Mouse (Mus musculus) limb, embryonic 14.5 days (tissue): ENCODE data around the gene Ide. TPM values are rescaled to one million over a fixed set of nuclear protein-coding genes. Genes with fewer than 3 reads are reported as not detected.

Experiments used
- ATAC-seq: fragments of 200-750 bp; cut with Nextera tagmentation; 2 replicates; pipeline ENCODE4 v1.8.0; 2017; ENCODE audit warnings: low read depth, moderate number of reproducible peaks, moderate TSS enrichment; ENCODE audit not compliant: low FRiP score
- DNase-seq: peaks from one replicate; pipeline ENCODE4 v3.0.0-alpha.2; 2015; ENCODE audit warnings: low spot score
- H3K27ac ChIP-seq: fragments of 300-500 bp; sonication (generic); replicated peaks from 2 replicates; pipeline ENCODE4 v1.5.1; 2014; ENCODE audit warnings: low read depth, mild to moderate bottlenecking, low read length, moderate library complexity, mixed read lengths
- H3K27me3 ChIP-seq: fragments of 300-500 bp; sonication (generic); 2 replicates; pipeline ENCODE4 v1.6.1; 2014; ENCODE audit warnings: low read length, mixed read lengths; ENCODE audit not compliant: control insufficient read depth, insufficient read depth
- H3K36me3 ChIP-seq: fragments of 300-500 bp; sonication (generic); 2 replicates; pipeline ENCODE4 v1.6.1; 2014; ENCODE audit warnings: mild to moderate bottlenecking, low read length, moderate library complexity, mixed read lengths; ENCODE audit not compliant: control insufficient read depth, insufficient read depth
- H3K4me1 ChIP-seq: fragments of 300-500 bp; sonication (generic); 2 replicates; pipeline ENCODE4 v1.6.1; 2014; ENCODE audit warnings: antibody characterized with exemption, low read length, mixed read lengths; ENCODE audit not compliant: control insufficient read depth, insufficient read depth
- H3K4me2 ChIP-seq: fragments of 300-500 bp; sonication (generic); replicated peaks from 2 replicates; pipeline ENCODE4 v1.6.1; 2014; ENCODE audit warnings: low read depth, mild to moderate bottlenecking, low read length, moderate library complexity; ENCODE audit not compliant: severe bottlenecking
- H3K4me3 ChIP-seq: fragments of 300-500 bp; sonication (generic); replicated peaks from 2 replicates; pipeline ENCODE4 v1.5.1; 2014; ENCODE audit warnings: low read length
- H3K9ac ChIP-seq: fragments of 300-500 bp; sonication (generic); 2 replicates; pipeline ENCODE4 v1.6.1; 2014; ENCODE audit warnings: mild to moderate bottlenecking, low read depth, low read length, moderate library complexity; ENCODE audit not compliant: severe bottlenecking
- H3K9me3 ChIP-seq: fragments of 300-500 bp; sonication (generic); 2 replicates; pipeline ENCODE4 v1.6.1; 2016; ENCODE audit warnings: low read length; ENCODE audit not compliant: control insufficient read depth
- POLR2A ChIP-seq: fragments of 200-500 bp; IDR thresholded peaks from 2 replicates; pipeline ENCODE4 v1.8.0; 2012; ENCODE audit warnings: inconsistent platforms, mild to moderate bottlenecking, moderate library complexity, borderline replicate concordance; ENCODE audit not compliant: insufficient read depth, insufficient read length; ENCODE audit errors: extremely low read depth
- WGBS: fragments of 180-500 bp; shearing (Covaris S2); extraction: QIAGEN DNeasy Blood & Tissue Kit; methylation state at CpG from one replicate; pipeline ENCODE4 v1.1.7; 2014; 5-methylcytosine and 5-hydroxymethylcytosine counted together
- polyA plus RNA-seq, 2 experiments: library from polyadenylated mRNA; depleted of rRNA in 1 of 2; stranded (reverse) in 1 of 2; unstranded in 1 of 2; fragments of >200 nt; fragmentation: Nextera tagmentation in 1 of 2; extraction: Ambion mirVana in 1 of 2; gene quantifications; 2 replicates each; pipeline versions ENCODE4 v1.2.1 to v1.2.3; 2012 to 2014

Ide gene
- polyA plus RNA-seq, 2 experiments: 22.5 to 49.9 TPM

DNA sequence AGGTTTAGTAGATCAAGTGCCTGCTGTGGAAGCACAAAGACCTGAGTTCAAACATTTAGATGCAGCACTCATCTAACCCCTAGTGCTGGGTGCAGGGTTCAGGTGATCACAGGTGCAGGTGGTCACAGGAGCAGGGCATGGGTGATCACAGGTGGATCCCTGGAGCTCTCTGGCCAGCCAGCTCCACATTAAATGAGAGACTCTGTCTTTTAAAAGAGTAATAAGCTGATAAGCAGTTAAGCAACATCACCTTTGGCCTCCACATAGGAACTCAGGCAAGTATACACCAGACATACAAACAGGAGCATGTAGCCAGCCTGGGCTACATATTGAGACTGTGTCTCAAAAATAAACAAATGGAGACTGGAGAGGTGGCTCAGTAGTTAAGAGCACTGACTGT lies 11.3 kb upstream of the Ide start:
- H3K36me3 ChIP-seq: no peaks in the 10 kb centered on the region
- no peak for TF ChIP-seq POLR2A
- H3K4me1 ChIP-seq: no peaks in the 10 kb centered on the region
- DNase-seq (no peak), ATAC-seq (no peak)
- H3K9me3 ChIP-seq: peaks cover 11% of the 10 kb centered on the region; the same call in 1 of the 2 replicates
- H3K27ac ChIP-seq: no peak overlapping the region
- no peaks in the 10 kb centered on the region for H3K27me3 ChIP-seq
- no peak overlapping the region for H3K4me2 ChIP-seq
- H3K4me3 ChIP-seq: no peak overlapping the region
- H3K9ac ChIP-seq: no peak overlapping the region

DNA sequence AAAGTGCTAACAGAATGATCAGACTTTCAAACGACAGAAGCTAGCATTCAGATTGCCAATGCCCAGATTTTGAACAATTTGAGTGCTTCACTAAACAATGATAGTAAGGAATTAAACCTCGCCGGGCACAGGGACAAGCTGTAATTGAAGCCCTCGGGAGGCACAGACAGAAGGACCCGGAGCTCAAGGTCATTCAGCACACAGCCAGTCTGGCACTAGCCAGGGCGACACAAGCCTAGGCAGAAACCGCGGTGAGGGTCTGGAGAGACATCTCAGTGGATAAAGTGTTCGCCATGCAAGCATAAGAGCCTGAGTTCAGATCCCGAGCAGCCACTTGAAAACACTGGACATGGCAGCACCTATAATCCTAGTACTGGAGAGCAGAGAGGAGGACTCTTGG lies 10.7 kb upstream of the Ide start:
- no peak for ATAC-seq
- no peak for TF ChIP-seq POLR2A
- 84% methylated on average over 10 of the region's 10 CpGs for WGBS

DNA sequence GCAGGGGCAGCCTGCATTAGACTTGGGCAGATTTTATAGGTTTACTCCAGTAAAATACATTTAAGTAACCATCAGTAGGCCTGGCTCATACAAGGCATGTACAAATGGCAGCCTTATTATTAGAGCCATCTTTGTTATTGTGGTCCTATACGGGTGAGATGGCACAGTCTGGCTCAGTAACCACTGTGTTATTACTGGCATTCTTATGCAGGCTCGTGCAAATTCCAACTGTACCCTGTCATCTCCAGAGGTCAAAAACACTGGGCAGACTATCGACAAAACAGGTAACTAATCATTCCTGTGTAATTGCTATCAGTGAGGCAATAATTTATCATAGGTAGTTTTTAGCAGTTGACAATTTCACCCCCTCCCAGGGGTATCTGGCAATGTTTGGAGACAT lies 8.6 kb upstream of the Ide start:
- Histone ChIP-seq H3K27ac (no peak overlapping the region), H3K4me2 (no peak overlapping the region), H3K4me1 (no peaks in the 10 kb centered on the region), H3K9me3 (no peaks in the 10 kb centered on the region), H3K36me3 (no peaks in the 10 kb centered on the region), H3K27me3 (no peaks in the 10 kb centered on the region), H3K9ac (no peak overlapping the region), H3K4me3 (no peak overlapping the region)
- ATAC-seq (no peak), DNase-seq (no peak)
- 62% methylated on average over 3 of the region's 3 CpGs for WGBS
- no peak for TF ChIP-seq POLR2A

More for the DNA sequence above, 10.7 kb upstream of the Ide start:
- H3K9ac ChIP-seq: no peak overlapping the region
- no peaks in the 10 kb centered on the region for H3K4me1 ChIP-seq
- H3K36me3 ChIP-seq: no peaks in the 10 kb centered on the region
- no peak overlapping the region for H3K27ac ChIP-seq
- no peak overlapping the region for H3K4me3 ChIP-seq
- H3K27me3 ChIP-seq: no peaks in the 10 kb centered on the region
- no peak overlapping the region for H3K4me2 ChIP-seq
- peaks cover 11% of the 10 kb centered on the region; the same call in 1 of the 2 replicates for H3K9me3 ChIP-seq
- DNase-seq: no peak

DNA sequence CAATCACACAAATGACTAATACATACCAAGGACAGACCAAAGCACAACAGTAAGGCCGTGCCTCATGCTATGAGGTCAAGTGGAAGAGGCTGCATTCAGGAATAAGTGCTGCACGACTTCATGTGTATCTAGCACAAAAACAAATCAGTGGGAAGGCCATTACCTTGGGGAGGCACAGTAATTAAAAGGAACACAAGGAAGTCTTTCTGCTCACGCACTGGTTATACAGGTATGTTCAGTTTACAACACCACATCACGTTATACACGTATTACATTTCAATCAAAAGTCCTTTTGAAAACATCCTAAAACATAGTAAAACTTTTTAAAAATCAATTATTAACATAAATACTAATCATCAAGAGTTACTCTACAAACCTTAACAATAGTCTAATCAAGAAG lies 6.2 kb upstream of the Ide start:
- Histone ChIP-seq H3K9me3 (no peaks in the 10 kb centered on the region), H3K27me3 (no peaks in the 10 kb centered on the region), H3K27ac (no peak overlapping the region), H3K4me3 (no peak overlapping the region), H3K36me3 (no peaks in the 10 kb centered on the region), H3K4me1 (no peaks in the 10 kb centered on the region), H3K4me2 (no peak overlapping the region), H3K9ac (no peak overlapping the region)
- WGBS: 76% methylated on average over 5 of the region's 5 CpGs
- DNase-seq (no peak), ATAC-seq (no peak)
- no peak for TF ChIP-seq POLR2A

DNA sequence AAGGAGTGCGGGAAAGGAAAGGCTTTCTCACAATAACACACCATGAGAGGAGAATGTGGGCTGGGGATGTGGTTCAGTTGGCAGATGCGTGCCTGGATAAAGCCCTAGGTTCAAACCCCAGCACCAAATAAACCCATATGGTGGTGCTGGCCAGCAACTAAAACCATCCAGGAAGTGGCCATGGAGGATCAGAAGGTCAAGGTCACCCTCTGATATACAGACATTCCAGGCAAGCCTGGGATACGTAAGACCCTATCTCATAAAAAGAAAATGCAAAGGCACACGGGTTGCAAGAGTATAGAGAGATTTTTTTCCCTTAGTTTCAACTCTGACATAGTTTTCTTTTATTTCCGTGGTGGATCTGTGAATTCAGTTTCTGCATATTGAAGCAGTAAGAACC lies 3.3 kb upstream of the Ide start:
- Histone ChIP-seq H3K9ac (no peak overlapping the region), H3K27me3 (no peaks in the 10 kb centered on the region), H3K9me3 (no peaks in the 10 kb centered on the region), H3K4me2 (no peak overlapping the region), H3K4me3 (no peak overlapping the region), H3K36me3 (no peaks in the 10 kb centered on the region), H3K4me1 (no peaks in the 10 kb centered on the region), H3K27ac (no peak overlapping the region)
- ATAC-seq (no peak), DNase-seq (no peak)
- TF ChIP-seq POLR2A: no peak
- 73% methylated on average over 5 of the region's 5 CpGs for WGBS

DNA sequence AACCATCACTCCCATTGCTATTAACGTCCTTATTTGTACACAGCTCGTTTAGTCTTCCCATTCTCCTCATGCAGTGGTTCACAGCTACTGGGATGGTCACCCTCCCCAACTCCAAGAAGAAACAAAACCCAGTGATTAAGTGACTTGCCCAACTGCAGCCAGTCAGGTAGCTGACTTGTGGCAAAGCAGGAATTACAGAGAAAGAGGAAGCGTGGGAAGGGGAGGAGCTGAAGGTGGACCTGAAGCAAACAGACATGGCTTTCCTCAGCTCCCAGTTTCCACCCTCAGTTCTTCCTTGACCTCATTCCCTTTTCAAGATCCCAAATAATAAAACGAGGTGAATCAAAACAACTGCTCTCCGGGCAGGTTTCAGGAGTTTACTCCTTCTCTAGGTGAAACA lies 2.8 kb upstream of the Ide start:
- Histone ChIP-seq H3K4me2 (no peak overlapping the region), H3K27me3 (no peaks in the 10 kb centered on the region), H3K9ac (no peak overlapping the region), H3K27ac (no peak overlapping the region), H3K4me3 (no peak overlapping the region), H3K4me1 (no peaks in the 10 kb centered on the region), H3K9me3 (no peaks in the 10 kb centered on the region), H3K36me3 (no peaks in the 10 kb centered on the region)
- no peak for TF ChIP-seq POLR2A
- ATAC-seq: no peak
- 79% methylated on average over 5 of the region's 5 CpGs for WGBS
- no peak for DNase-seq
